Mouse (Mus musculus): ENCODE data around the gene Gpr174. TPM values are rescaled to one million over a fixed set of nuclear protein-coding genes. Genes with fewer than 3 reads are reported as not detected.
"Not testable (repeated sequence)": the region's sequence is repeated elsewhere in the genome, so short reads cannot be mapped to it uniquely, and the experiment has no call there.

Gene Gpr174
- polyA plus RNA-seq (2016; fragmentation: Nextera tagmentation; extraction: Ambion mirVana): not detected in 2 replicates

GRCm38 (mm10) chrX:107255486-107256227 lies at the start of gene Gpr174:
Gene Gpr174, plus strand, starts transcription at chrX:107255878.
- no peak within 1 kb of the TSS for H3K27ac ChIP-seq
- WGBS: 71% methylated on average over 2 of the region's 2 CpGs
- no peak for ATAC-seq (ENCODE audit: insufficient number of reproducible peaks, insufficient read depth, low FRiP score, low TSS enrichment, low read depth)

GRCm38 (mm10) chrX:107217577-107218090 lies 38.0 kb upstream of the Gpr174 start:
- Histone ChIP-seq H3K4me3 (replicated peaks) (no peak overlapping the region), H3K4me2 (no peak overlapping the region), H3K36me3 (no peaks in the 10 kb centered on the region), H3K27me3 (no peaks in the 10 kb centered on the region), H3K27ac (no peak overlapping the region), H3K4me1 (replicated peaks) (no peaks in the 10 kb centered on the region), H3K9ac (replicated peaks) (no peak overlapping the region), H3K9me3 (no peaks in the 10 kb centered on the region)
- no peak for ATAC-seq (ENCODE audit: insufficient number of reproducible peaks, insufficient read depth, low FRiP score, low TSS enrichment, low read depth)
- WGBS: 69% methylated on average over 2 of the region's 2 CpGs

More at GRCm38 (mm10) chrX:107255486-107256227, at the start of gene Gpr174:
- Histone ChIP-seq H3K4me2 (no peak within 1 kb of the TSS), H3K4me3 (replicated peaks) (no peak within 1 kb of the TSS), H3K4me1 (replicated peaks) (no peaks in the 10 kb centered on the region), H3K27me3 (no peaks in the 10 kb centered on the region), H3K36me3 (no peaks in the 10 kb centered on the region), H3K9me3 (no peaks in the 10 kb centered on the region), H3K9ac (replicated peaks) (no peak within 1 kb of the TSS)

DNA sequence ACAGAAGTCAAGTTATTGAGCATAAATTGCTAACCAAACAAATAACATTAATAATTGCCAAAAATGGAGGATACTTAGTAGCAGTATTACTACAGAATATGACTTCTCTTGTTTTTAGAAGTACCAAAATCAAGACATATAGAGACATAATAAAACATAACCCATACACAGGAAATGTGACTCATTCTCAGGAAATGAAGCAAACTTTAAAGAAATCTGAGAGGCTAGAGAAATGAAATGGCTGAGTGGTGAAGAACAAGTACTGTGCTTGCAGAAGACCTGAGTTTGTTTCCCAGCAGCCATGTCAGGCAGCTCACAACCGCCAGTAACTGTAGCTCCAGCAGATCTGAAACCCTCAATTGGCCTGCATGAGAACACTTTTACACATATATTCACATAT lies 30.8 kb upstream of the Gpr174 start:
- 71% methylated on average over 1 of the region's 1 CpGs for WGBS
- no peak overlapping the region for H3K4me3 ChIP-seq (replicated peaks)
- H3K27me3 ChIP-seq: no peaks in the 10 kb centered on the region
- H3K27ac ChIP-seq: no peak overlapping the region
- H3K4me2 ChIP-seq: no peak overlapping the region
- no peak overlapping the region for H3K9ac ChIP-seq (replicated peaks)
- no peaks in the 10 kb centered on the region for H3K4me1 ChIP-seq (replicated peaks)
- no peak for ATAC-seq (ENCODE audit: insufficient number of reproducible peaks, insufficient read depth, low FRiP score, low TSS enrichment, low read depth)
- no peaks in the 10 kb centered on the region for H3K36me3 ChIP-seq
- no peaks in the 10 kb centered on the region for H3K9me3 ChIP-seq

DNA sequence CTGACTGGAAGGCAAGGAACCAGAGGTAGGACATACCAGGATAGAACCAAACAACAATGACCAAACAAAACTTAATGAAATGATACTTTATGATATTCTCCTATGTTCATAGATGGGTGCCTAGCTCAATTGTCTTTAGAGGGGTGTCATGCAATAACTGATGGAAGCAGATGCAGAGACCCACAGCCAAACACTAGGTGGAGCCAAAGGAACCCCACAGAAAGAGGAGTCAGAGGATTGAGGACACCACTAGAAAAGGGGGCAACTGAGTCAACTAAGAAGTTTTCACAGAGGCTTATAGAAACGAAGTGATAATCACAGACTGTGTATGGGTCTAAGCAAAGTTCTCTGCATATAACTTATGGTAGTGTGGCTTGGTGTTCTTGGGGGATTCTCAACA lies 24.5 kb upstream of the Gpr174 start:
- no peak overlapping the region for H3K27ac ChIP-seq
- H3K36me3 ChIP-seq: no peaks in the 10 kb centered on the region
- no peak for ATAC-seq (ENCODE audit: insufficient number of reproducible peaks, insufficient read depth, low FRiP score, low TSS enrichment, low read depth)
- H3K27me3 ChIP-seq: no peaks in the 10 kb centered on the region
- H3K4me2 ChIP-seq: no peak overlapping the region
- H3K4me3 ChIP-seq (replicated peaks): no peak overlapping the region
- 64% methylated on average over 1 of the region's 1 CpGs for WGBS
- no peaks in the 10 kb centered on the region for H3K4me1 ChIP-seq (replicated peaks)
- no peak overlapping the region for H3K9ac ChIP-seq (replicated peaks)
- H3K9me3 ChIP-seq: no peaks in the 10 kb centered on the region

DNA sequence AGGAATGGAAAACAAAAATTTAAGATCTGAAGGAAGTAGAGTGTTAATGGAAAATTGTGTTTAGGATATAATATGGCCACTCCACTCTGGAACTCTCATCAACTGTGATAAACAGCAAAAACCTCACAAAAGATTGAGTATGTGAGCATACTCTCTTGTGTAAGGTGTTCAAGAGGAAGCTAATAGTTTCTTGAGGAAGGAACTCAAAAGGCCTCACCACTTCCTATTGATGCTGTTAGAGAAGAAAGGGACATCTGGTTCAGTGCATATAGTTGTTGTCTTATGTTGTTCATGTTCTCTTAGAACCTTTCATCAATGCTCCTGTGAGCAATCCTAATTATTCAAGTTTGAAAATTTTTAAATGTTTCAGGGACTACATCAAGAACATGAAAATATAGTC lies 21.0 kb upstream of the Gpr174 start:
- Histone ChIP-seq H3K4me2 (no peak overlapping the region), H3K4me1 (replicated peaks) (no peaks in the 10 kb centered on the region), H3K27ac (no peak overlapping the region), H3K4me3 (replicated peaks) (no peak overlapping the region), H3K9ac (replicated peaks) (no peak overlapping the region), H3K27me3 (no peaks in the 10 kb centered on the region), H3K9me3 (no peaks in the 10 kb centered on the region), H3K36me3 (no peaks in the 10 kb centered on the region)
- ATAC-seq (ENCODE audit: insufficient number of reproducible peaks, insufficient read depth, low FRiP score, low TSS enrichment, low read depth): no peak

GRCm38 (mm10) chrX:107236461-107236860 lies 19.2 kb upstream of the Gpr174 start:
- H3K4me3 ChIP-seq (replicated peaks): no peak overlapping the region
- H3K36me3 ChIP-seq: no peaks in the 10 kb centered on the region
- H3K27me3 ChIP-seq: no peaks in the 10 kb centered on the region
- no peaks in the 10 kb centered on the region for H3K9me3 ChIP-seq
- no peak overlapping the region for H3K9ac ChIP-seq (replicated peaks)
- H3K4me1 ChIP-seq (replicated peaks): no peaks in the 10 kb centered on the region
- H3K4me2 ChIP-seq: no peak overlapping the region
- no peak for ATAC-seq (ENCODE audit: insufficient number of reproducible peaks, insufficient read depth, low FRiP score, low TSS enrichment, low read depth)
- 79% methylated on average over 1 of the region's 1 CpGs for WGBS
- no peak overlapping the region for H3K27ac ChIP-seq

GRCm38 (mm10) chrX:107250390-107250789 lies 5.3 kb upstream of the Gpr174 start:
- ATAC-seq (ENCODE audit: insufficient number of reproducible peaks, insufficient read depth, low FRiP score, low TSS enrichment, low read depth): no peak
- Histone ChIP-seq H3K36me3 (no peaks in the 10 kb centered on the region), H3K4me2 (no peak overlapping the region), H3K27ac (no peak overlapping the region), H3K9ac (replicated peaks) (no peak overlapping the region), H3K27me3 (no peaks in the 10 kb centered on the region), H3K4me3 (replicated peaks) (no peak overlapping the region), H3K4me1 (replicated peaks) (no peaks in the 10 kb centered on the region), H3K9me3 (no peaks in the 10 kb centered on the region)
- WGBS: 65% methylated on average over 2 of the region's 2 CpGs

DNA sequence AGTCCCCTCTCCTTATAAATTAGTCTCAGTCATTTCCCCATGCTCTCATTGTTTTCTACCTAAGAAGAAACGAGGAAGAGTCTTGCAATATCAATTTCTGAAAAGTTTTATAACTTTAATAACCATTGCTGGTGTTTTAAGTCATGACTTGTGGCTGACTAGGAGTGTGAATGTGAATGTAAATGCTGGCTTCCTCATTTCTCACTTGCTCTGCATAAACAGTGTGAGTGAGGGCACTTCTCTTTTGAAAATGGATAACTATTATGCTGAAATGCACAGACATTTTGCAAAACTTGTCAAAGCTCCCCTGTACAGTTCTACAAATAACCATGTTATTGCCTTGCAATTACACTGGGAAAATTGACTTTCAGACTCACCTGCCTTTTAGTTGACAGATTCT lies 8.9 kb downstream of the Gpr174 start:
- no peak for ATAC-seq (ENCODE audit: insufficient number of reproducible peaks, insufficient read depth, low FRiP score, low TSS enrichment, low read depth)
- H3K4me3 ChIP-seq (replicated peaks): no peak overlapping the region
- no peak overlapping the region for H3K27ac ChIP-seq
- H3K27me3 ChIP-seq: 0 out of 2 replicates have a peak, but pooled peaks cover 3% of the 10 kb centered on the region
- WGBS: 40% methylated on average over 1 of the region's 1 CpGs
- no peak overlapping the region for H3K9ac ChIP-seq (replicated peaks)
- H3K4me2 ChIP-seq: no peak overlapping the region
- no peaks in the 10 kb centered on the region for H3K9me3 ChIP-seq
- H3K36me3 ChIP-seq: no peaks in the 10 kb centered on the region
- no peaks in the 10 kb centered on the region for H3K4me1 ChIP-seq (replicated peaks)

DNA sequence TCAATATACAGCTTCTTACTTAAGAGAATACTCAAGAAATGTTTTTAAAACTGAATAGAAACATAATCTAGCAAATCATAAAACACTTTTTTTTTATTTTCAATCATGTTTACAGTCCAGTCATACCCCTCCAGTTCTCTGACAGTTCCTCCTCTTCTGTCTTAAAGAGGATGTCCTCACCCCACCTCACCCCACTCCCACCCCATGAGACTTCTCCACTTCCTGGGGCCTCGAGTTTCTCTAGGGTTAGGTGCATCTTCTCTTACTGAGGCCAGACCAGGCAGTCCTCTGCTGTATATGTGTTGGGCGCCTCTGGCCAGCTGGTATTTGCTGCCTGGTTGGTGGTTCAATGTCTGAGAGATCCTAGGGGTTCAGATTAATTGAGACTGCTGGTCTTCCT lies 21.9 kb downstream of the Gpr174 start:
- 65% methylated on average over 2 of the region's 2 CpGs for WGBS
- no peak overlapping the region for H3K27ac ChIP-seq
- H3K9me3 ChIP-seq: no peaks in the 10 kb centered on the region
- H3K4me1 ChIP-seq (replicated peaks): no peaks in the 10 kb centered on the region
- H3K27me3 ChIP-seq: no peaks in the 10 kb centered on the region
- H3K4me3 ChIP-seq (replicated peaks): no peak overlapping the region
- ATAC-seq (ENCODE audit: insufficient number of reproducible peaks, insufficient read depth, low FRiP score, low TSS enrichment, low read depth): no peak
- H3K9ac ChIP-seq (replicated peaks): no peak overlapping the region
- H3K36me3 ChIP-seq: no peaks in the 10 kb centered on the region
- no peak overlapping the region for H3K4me2 ChIP-seq

- H3K27ac ChIP-seq: no peak overlapping the region
- H3K9ac ChIP-seq (replicated peaks): no peak overlapping the region
- no peaks in the 10 kb centered on the region for H3K4me1 ChIP-seq (replicated peaks)
- H3K27me3 ChIP-seq: no peaks in the 10 kb centered on the region
- no peak for ATAC-seq (ENCODE audit: insufficient number of reproducible peaks, insufficient read depth, low FRiP score, low TSS enrichment, low read depth)
- no peak overlapping the region; the same call in 1 of the 2 replicates for H3K4me2 ChIP-seq
- no peaks in the 10 kb centered on the region for H3K36me3 ChIP-seq
- H3K4me3 ChIP-seq (replicated peaks): no peak overlapping the region
- 41% methylated on average over 4 of the region's 4 CpGs for WGBS
- H3K9me3 ChIP-seq: no peaks in the 10 kb centered on the region
Measured at GRCm38 (mm10) chrX:107284211-107284610, 28.5 kb downstream of the Gpr174 start.

DNA sequence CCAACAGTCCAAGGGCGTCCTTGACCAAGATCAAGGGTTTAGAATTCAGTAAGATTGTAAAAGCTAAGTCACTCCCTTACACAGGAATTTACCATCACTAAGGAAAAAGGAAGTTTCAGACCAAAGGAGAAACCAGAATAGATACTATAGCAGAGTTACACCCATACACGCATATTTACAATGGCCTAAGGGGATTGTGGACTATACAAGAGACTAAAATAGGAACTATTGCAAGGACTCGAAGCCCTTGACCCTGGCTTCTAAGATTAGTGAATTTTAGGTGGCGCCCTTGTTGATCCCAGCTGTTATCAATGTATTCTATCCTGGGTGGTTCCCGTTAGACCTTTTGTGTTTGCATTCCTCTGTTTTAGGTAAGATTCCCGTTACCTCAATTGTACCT lies 42.2 kb downstream of the Gpr174 start:
- H3K9ac ChIP-seq (replicated peaks); H3K36me3 ChIP-seq; ATAC-seq (ENCODE audit: insufficient number of reproducible peaks, insufficient read depth, low FRiP score, low TSS enrichment, low read depth); H3K4me3 ChIP-seq (replicated peaks); H3K4me1 ChIP-seq (replicated peaks); H3K27ac ChIP-seq; H3K27me3 ChIP-seq; H3K4me2 ChIP-seq; H3K9me3 ChIP-seq: not testable (repeated sequence)
- WGBS: 88% methylated on average over 6 of the region's 6 CpGs

DNA sequence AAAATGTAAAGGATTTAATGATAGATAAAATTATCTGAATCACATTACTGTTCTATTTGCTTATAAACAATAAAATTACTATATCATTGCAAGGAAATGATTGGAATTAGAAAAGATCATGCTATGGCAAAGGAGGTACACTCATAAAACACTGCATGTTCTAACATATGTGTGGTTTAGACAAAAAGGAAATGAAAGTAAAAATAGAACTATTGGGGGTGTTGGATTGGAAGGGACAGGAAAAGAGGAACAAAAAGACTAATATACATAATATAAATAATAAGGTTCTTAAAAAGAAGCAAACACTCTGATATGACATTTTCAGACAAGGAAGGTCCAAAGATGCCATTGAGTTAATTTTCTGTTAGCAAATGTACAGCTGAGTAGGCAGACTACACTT lies 43.1 kb downstream of the Gpr174 start:
- Histone ChIP-seq H3K36me3 (no peaks in the 10 kb centered on the region), H3K4me1 (replicated peaks) (no peaks in the 10 kb centered on the region), H3K4me3 (replicated peaks) (no peak overlapping the region), H3K4me2 (no peak overlapping the region), H3K9ac (replicated peaks) (no peak overlapping the region), H3K9me3 (no peaks in the 10 kb centered on the region), H3K27me3 (no peaks in the 10 kb centered on the region), H3K27ac (no peak overlapping the region)
- no peak for ATAC-seq (ENCODE audit: insufficient number of reproducible peaks, insufficient read depth, low FRiP score, low TSS enrichment, low read depth)

All from limb, embryonic 12.5 days (tissue).